Mouse (Mus musculus): ENCODE measurements around the gene Gm45717. TPM values are rescaled to one million over a fixed set of nuclear protein-coding genes. Genes with fewer than 3 reads are reported as not detected.
A peak's percentile ranks its signal among the peaks of the same experiment; 100 is the strongest.

The Gm45717 gene
- total and polyA plus RNA-seq, 2 experiments from 2014 or later, result 0.38 TPM; not detected in 1

- Histone ChIP-seq H3K4me3 (ENCODE audit: low read length) (no peak overlapping the region), H3K4me1 (ENCODE audit: insufficient read depth, low read length) (peaks cover 5% of the 10 kb centered on the region; the same call in 1 of the 2 replicates), H3K27ac (no peak overlapping the region), H3K9me3 (ENCODE audit: low read length) (no peaks in the 10 kb centered on the region), H3K4me2 (ENCODE audit: low read depth, low read length) (no peak overlapping the region), H3K36me3 (ENCODE audit: insufficient read depth, low read length) (no peaks in the 10 kb centered on the region), H3K27me3 (ENCODE audit: insufficient read depth, low read length) (no peaks in the 10 kb centered on the region), H3K9ac (replicated peaks; ENCODE audit: low read length) (no peak overlapping the region)
- TF ChIP-seq CTCF (IDR thresholded peaks at IDR 0.05; ENCODE audit: low read depth), result peak; percentile 25; the same call in 1 of the 2 replicates
- DNase-seq (ENCODE audit: low spot score), result no peak
- WGBS, result 82% methylated on average over 7 of the region's 7 CpGs
- ATAC-seq, result no peak
Observed at GRCm38 (mm10) chr7:140907697-140908096, 48.0 kb downstream of the Gm45717 start.

DNA sequence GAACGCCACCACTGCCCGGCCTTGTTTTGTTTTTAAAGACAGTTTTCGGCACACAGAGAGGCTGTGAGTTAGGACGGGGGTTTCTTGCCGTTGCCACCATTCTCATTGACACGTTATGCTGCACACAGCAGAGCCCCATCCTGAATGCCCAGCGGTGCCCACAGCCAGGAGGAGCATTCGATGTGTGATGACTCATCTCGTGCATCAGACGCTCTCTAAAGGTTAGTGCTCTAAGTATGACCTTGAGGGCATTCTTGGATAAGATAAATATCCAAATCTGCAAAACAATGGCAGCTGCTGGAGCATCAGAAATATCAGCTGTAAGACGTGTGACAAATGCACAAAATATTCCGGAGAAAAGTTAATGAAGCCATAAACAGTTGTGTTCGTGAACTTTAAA lies 48.6 kb downstream of the Gm45717 start:
- Histone ChIP-seq H3K9ac (replicated peaks; ENCODE audit: low read length) (no peak overlapping the region), H3K4me1 (ENCODE audit: insufficient read depth, low read length) (peaks cover 5% of the 10 kb centered on the region; the same call in 1 of the 2 replicates), H3K27me3 (ENCODE audit: insufficient read depth, low read length) (no peaks in the 10 kb centered on the region), H3K4me3 (ENCODE audit: low read length) (no peak overlapping the region), H3K9me3 (ENCODE audit: low read length) (no peaks in the 10 kb centered on the region), H3K36me3 (ENCODE audit: insufficient read depth, low read length) (no peaks in the 10 kb centered on the region), H3K4me2 (ENCODE audit: low read depth, low read length) (no peak overlapping the region), H3K27ac (no peak overlapping the region)
- TF ChIP-seq CTCF (IDR thresholded peaks at IDR 0.05; ENCODE audit: low read depth), result no peak
- ATAC-seq (no peak), DNase-seq (ENCODE audit: low spot score) (no peak)
- WGBS, result 86% methylated on average over 13 of the region's 13 CpGs

GRCm38 (mm10) chr7:140905642-140906081 lies 50.1 kb downstream of the Gm45717 start:
- Histone ChIP-seq H3K4me2 (ENCODE audit: low read depth, low read length) (no peak overlapping the region), H3K9ac (replicated peaks; ENCODE audit: low read length) (no peak overlapping the region), H3K4me3 (ENCODE audit: low read length) (no peak overlapping the region), H3K4me1 (ENCODE audit: insufficient read depth, low read length) (peaks cover 5% of the 10 kb centered on the region; the same call in 1 of the 2 replicates), H3K9me3 (ENCODE audit: low read length) (no peaks in the 10 kb centered on the region), H3K27ac (no peak overlapping the region), H3K36me3 (ENCODE audit: insufficient read depth, low read length) (no peaks in the 10 kb centered on the region), H3K27me3 (ENCODE audit: insufficient read depth, low read length) (no peaks in the 10 kb centered on the region)
- no peak for DNase-seq (ENCODE audit: low spot score)
- ATAC-seq, result no peak
- no peak for TF ChIP-seq CTCF (IDR thresholded peaks at IDR 0.05; ENCODE audit: low read depth)
- 92% methylated on average over 2 of the region's 2 CpGs for WGBS

DNA sequence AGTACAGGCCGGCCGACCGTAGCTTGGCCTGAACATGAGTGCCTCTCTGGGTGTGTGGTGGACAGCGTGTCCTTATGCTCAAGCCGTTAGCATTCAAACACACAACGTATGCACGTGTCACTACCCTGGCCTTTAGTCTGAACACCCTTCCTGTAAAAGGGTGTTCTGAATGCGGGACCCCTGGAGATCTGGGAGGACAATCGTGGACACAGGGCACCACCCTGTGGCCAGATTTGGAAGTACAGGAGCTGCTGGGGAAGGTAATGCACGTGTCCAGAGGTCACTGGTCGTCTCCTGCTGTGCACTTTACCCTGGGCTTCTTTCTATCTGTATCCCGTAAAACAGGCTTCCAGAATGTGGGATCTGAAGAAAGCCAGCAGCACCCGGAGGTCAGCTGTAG lies 52.5 kb downstream of the Gm45717 start:
- peak; percentile 96 for TF ChIP-seq CTCF (IDR thresholded peaks at IDR 0.05; ENCODE audit: low read depth)
- WGBS, result 21% methylated on average over 13 of the region's 13 CpGs
- Histone ChIP-seq H3K9ac (replicated peaks; ENCODE audit: low read length) (no peak overlapping the region), H3K4me2 (ENCODE audit: low read depth, low read length) (no peak overlapping the region), H3K27ac (no peak overlapping the region), H3K4me3 (ENCODE audit: low read length) (no peak overlapping the region), H3K4me1 (ENCODE audit: insufficient read depth, low read length) (no peaks in the 10 kb centered on the region), H3K27me3 (ENCODE audit: insufficient read depth, low read length) (no peaks in the 10 kb centered on the region), H3K36me3 (ENCODE audit: insufficient read depth, low read length) (peaks cover 7% of the 10 kb centered on the region), H3K9me3 (ENCODE audit: low read length) (no peaks in the 10 kb centered on the region)
- DNase-seq (ENCODE audit: low spot score), result peak; percentile 82
- peak; percentile 73 for ATAC-seq

GRCm38 (mm10) chr7:140902036-140902875 lies 53.5 kb downstream of the Gm45717 start:
- Histone ChIP-seq H3K9me3 (ENCODE audit: low read length) (no peaks in the 10 kb centered on the region), H3K27me3 (ENCODE audit: insufficient read depth, low read length) (no peaks in the 10 kb centered on the region), H3K27ac (no peak overlapping the region), H3K4me1 (ENCODE audit: insufficient read depth, low read length) (no peaks in the 10 kb centered on the region), H3K36me3 (ENCODE audit: insufficient read depth, low read length) (peaks cover 13% of the 10 kb centered on the region), H3K4me2 (ENCODE audit: low read depth, low read length) (no peak overlapping the region), H3K9ac (replicated peaks; ENCODE audit: low read length) (no peak overlapping the region), H3K4me3 (ENCODE audit: low read length) (no peak overlapping the region)
- TF ChIP-seq CTCF (IDR thresholded peaks at IDR 0.05; ENCODE audit: low read depth), result no peak
- 80% methylated on average over 15 of the region's 15 CpGs for WGBS
- DNase-seq (ENCODE audit: low spot score) (no peak), ATAC-seq (no peak)

DNA sequence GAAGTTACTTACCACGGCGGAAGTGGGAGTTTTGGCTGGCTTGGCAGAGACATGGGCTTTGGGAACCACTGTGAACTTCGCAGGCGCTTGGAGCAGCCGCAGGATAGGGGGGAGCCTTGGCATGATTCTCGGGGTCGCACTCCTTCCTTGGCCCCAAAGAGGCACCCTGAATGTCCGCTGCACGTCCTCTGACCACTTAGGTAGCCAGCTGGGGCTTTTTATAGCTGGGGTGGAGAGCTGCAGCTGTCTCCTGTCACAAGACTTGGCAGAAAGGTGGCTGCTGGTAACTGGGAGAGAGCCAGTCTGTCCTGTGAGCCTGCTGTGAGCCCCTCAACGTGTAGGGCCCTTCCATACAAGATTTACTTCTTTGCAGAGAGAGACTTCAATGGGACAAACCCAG lies 55.5 kb downstream of the Gm45717 start, which contains the start of gene Cox8b:
Gene Cox8b (minus strand): TSS at position 227 of the 400 bp plus-strand sequence.
- Histone ChIP-seq H3K4me3 (ENCODE audit: low read length) (no peak within 1 kb of the TSS), H3K4me2 (ENCODE audit: low read depth, low read length) (no peak within 1 kb of the TSS), H3K36me3 (ENCODE audit: insufficient read depth, low read length) (peaks cover 21% of the 10 kb centered on the region), H3K27ac (no peak within 1 kb of the TSS), H3K9me3 (ENCODE audit: low read length) (no peaks in the 10 kb centered on the region), H3K9ac (replicated peaks; ENCODE audit: low read length) (no peak within 1 kb of the TSS), H3K4me1 (ENCODE audit: insufficient read depth, low read length) (no peaks in the 10 kb centered on the region), H3K27me3 (ENCODE audit: insufficient read depth, low read length) (no peaks in the 10 kb centered on the region)
- no peak for DNase-seq (ENCODE audit: low spot score)
- no peak for TF ChIP-seq CTCF (IDR thresholded peaks at IDR 0.05; ENCODE audit: low read depth)
- no peak for ATAC-seq
- 68% methylated on average over 10 of the region's 10 CpGs for WGBS

Other genes with a start within 250 kb of the Gm45717 start
- not detected in 2 replicates for gene Cyp2e1, start 192.2 kb downstream of the Gm45717 start, total RNA-seq (2014; rRNA removed)
- gene Cyp2e1, start 192.2 kb downstream of the Gm45717 start, polyA plus RNA-seq (2015; fragmentation: Nextera tagmentation; extraction: Ambion mirVana), result not detected in 2 replicates
- gene Syce1, start 168.1 kb downstream of the Gm45717 start, total RNA-seq (2014; rRNA removed), result 0.29 TPM in 1 of 2 replicates, not detected in the other
- gene Syce1, start 168.1 kb downstream of the Gm45717 start, polyA plus RNA-seq (2015; fragmentation: Nextera tagmentation; extraction: Ambion mirVana), result 0.59 and 0.68 TPM in 2 replicates
- 20.2 and 23.7 TPM in 2 replicates for gene Zfp941, start 133.8 kb downstream of the Gm45717 start, total RNA-seq (2014; rRNA removed)
- gene Zfp941, start 133.8 kb downstream of the Gm45717 start, polyA plus RNA-seq (2015; fragmentation: Nextera tagmentation; extraction: Ambion mirVana), result 19.3 and 20.0 TPM in 2 replicates
- 0.37 TPM in 1 of 2 replicates, not detected in the other for gene Urah, start 120.9 kb downstream of the Gm45717 start, total RNA-seq (2014; rRNA removed)
- 0.43 and 0.80 TPM in 2 replicates for gene Urah, start 120.9 kb downstream of the Gm45717 start, polyA plus RNA-seq (2015; fragmentation: Nextera tagmentation; extraction: Ambion mirVana)
- not detected in 2 replicates for gene Scgb1c1, start 110.4 kb downstream of the Gm45717 start, total RNA-seq (2014; rRNA removed)
- 0.61 TPM in 1 of 2 replicates, not detected in the other for gene Scgb1c1, start 110.4 kb downstream of the Gm45717 start, polyA plus RNA-seq (2015; fragmentation: Nextera tagmentation; extraction: Ambion mirVana)
- 0.18 and 0.42 TPM in 2 replicates for gene Odf3, start 108.1 kb downstream of the Gm45717 start, total RNA-seq (2014; rRNA removed)
- 0.19 and 0.43 TPM in 2 replicates for gene Odf3, start 108.1 kb downstream of the Gm45717 start, polyA plus RNA-seq (2015; fragmentation: Nextera tagmentation; extraction: Ambion mirVana)
- 0.47 and 1.9 TPM in 2 replicates for gene Gm45785, start 99.6 kb downstream of the Gm45717 start, total RNA-seq (2014; rRNA removed)
- gene Gm45785, start 99.6 kb downstream of the Gm45717 start, polyA plus RNA-seq (2015; fragmentation: Nextera tagmentation; extraction: Ambion mirVana), result not detected in 2 replicates
- 91.8 and 117 TPM in 2 replicates for gene Ric8a, start 99.0 kb downstream of the Gm45717 start, total RNA-seq (2014; rRNA removed)
- gene Ric8a, start 99.0 kb downstream of the Gm45717 start, polyA plus RNA-seq (2015; fragmentation: Nextera tagmentation; extraction: Ambion mirVana), result 85.8 and 89.9 TPM in 2 replicates
- 17.8 and 18.9 TPM in 2 replicates for gene Bet1l, start 98.4 kb downstream of the Gm45717 start, total RNA-seq (2014; rRNA removed)
- gene Bet1l, start 98.4 kb downstream of the Gm45717 start, polyA plus RNA-seq (2015; fragmentation: Nextera tagmentation; extraction: Ambion mirVana), result 47.1 and 52.6 TPM in 2 replicates
- gene Psmd13, start 74.0 kb downstream of the Gm45717 start, total RNA-seq (2014; rRNA removed), result 104 and 113 TPM in 2 replicates
- gene Psmd13, start 74.0 kb downstream of the Gm45717 start, polyA plus RNA-seq (2015; fragmentation: Nextera tagmentation; extraction: Ambion mirVana), result 259 and 275 TPM in 2 replicates
- gene Sirt3, start 73.6 kb downstream of the Gm45717 start, total RNA-seq (2014; rRNA removed), result 56.3 and 71.6 TPM in 2 replicates
- 74.6 and 75.6 TPM in 2 replicates for gene Sirt3, start 73.6 kb downstream of the Gm45717 start, polyA plus RNA-seq (2015; fragmentation: Nextera tagmentation; extraction: Ambion mirVana)
- gene Cox8b, start 55.5 kb downstream of the Gm45717 start, total RNA-seq (2014; rRNA removed), result not detected in 2 replicates
- gene Cox8b, start 55.5 kb downstream of the Gm45717 start, polyA plus RNA-seq (2015; fragmentation: Nextera tagmentation; extraction: Ambion mirVana), result not detected in 2 replicates
- gene Nlrp6, start 35.0 kb downstream of the Gm45717 start, total RNA-seq (2014; rRNA removed), result 1.1 and 1.6 TPM in 2 replicates
- 0.61 and 0.78 TPM in 2 replicates for gene Nlrp6, start 35.0 kb downstream of the Gm45717 start, polyA plus RNA-seq (2015; fragmentation: Nextera tagmentation; extraction: Ambion mirVana)
- gene Pgghg, start 14.5 kb downstream of the Gm45717 start, total RNA-seq (2014; rRNA removed), result 16.3 and 16.6 TPM in 2 replicates
- 6.7 and 7.5 TPM in 2 replicates for gene Pgghg, start 14.5 kb downstream of the Gm45717 start, polyA plus RNA-seq (2015; fragmentation: Nextera tagmentation; extraction: Ambion mirVana)
- not detected in 2 replicates for gene Ifitm5, start 5.6 kb downstream of the Gm45717 start, total RNA-seq (2014; rRNA removed)
- 0.39 TPM in 1 of 2 replicates, not detected in the other for gene Ifitm5, start 5.6 kb downstream of the Gm45717 start, polyA plus RNA-seq (2015; fragmentation: Nextera tagmentation; extraction: Ambion mirVana)
- 79.3 and 82.4 TPM in 2 replicates for gene Ifitm2, start 50 bp upstream of the Gm45717 start, total RNA-seq (2014; rRNA removed)
- 269 and 281 TPM in 2 replicates for gene Ifitm2, start 50 bp upstream of the Gm45717 start, polyA plus RNA-seq (2015; fragmentation: Nextera tagmentation; extraction: Ambion mirVana)
- gene Ifitm1, start 11.3 kb upstream of the Gm45717 start, total RNA-seq (2014; rRNA removed), result 16.5 and 39.5 TPM in 2 replicates
- gene Ifitm1, start 11.3 kb upstream of the Gm45717 start, polyA plus RNA-seq (2015; fragmentation: Nextera tagmentation; extraction: Ambion mirVana), result 22.4 and 24.0 TPM in 2 replicates
- 29.3 and 41.7 TPM in 2 replicates for gene Ifitm3, start 54.8 kb upstream of the Gm45717 start, total RNA-seq (2014; rRNA removed)
- gene Ifitm3, start 54.8 kb upstream of the Gm45717 start, polyA plus RNA-seq (2015; fragmentation: Nextera tagmentation; extraction: Ambion mirVana), result 92.8 and 93.3 TPM in 2 replicates
- 0.37 and 0.50 TPM in 2 replicates for gene Ifitm6, start 62.0 kb upstream of the Gm45717 start, total RNA-seq (2014; rRNA removed)
- 0.67 and 0.69 TPM in 2 replicates for gene Ifitm6, start 62.0 kb upstream of the Gm45717 start, polyA plus RNA-seq (2015; fragmentation: Nextera tagmentation; extraction: Ambion mirVana)
- not detected in 2 replicates for gene Gm17387, start 73.2 kb upstream of the Gm45717 start, total RNA-seq (2014; rRNA removed)
- gene Gm17387, start 73.2 kb upstream of the Gm45717 start, polyA plus RNA-seq (2015; fragmentation: Nextera tagmentation; extraction: Ambion mirVana), result not detected in 2 replicates
- 115 and 124 TPM in 2 replicates for gene B4galnt4, start 105.2 kb upstream of the Gm45717 start, total RNA-seq (2014; rRNA removed)
- gene B4galnt4, start 105.2 kb upstream of the Gm45717 start, polyA plus RNA-seq (2015; fragmentation: Nextera tagmentation; extraction: Ambion mirVana), result 41.8 and 46.2 TPM in 2 replicates
- 0.58 TPM in 1 of 2 replicates, not detected in the other for gene Pkp3, start 122.3 kb upstream of the Gm45717 start, total RNA-seq (2014; rRNA removed)
- gene Pkp3, start 122.3 kb upstream of the Gm45717 start, polyA plus RNA-seq (2015; fragmentation: Nextera tagmentation; extraction: Ambion mirVana), result 0.29 TPM in 1 of 2 replicates, not detected in the other
- gene Sigirr, start 144.6 kb upstream of the Gm45717 start, total RNA-seq (2014; rRNA removed), result 1.2 and 19.5 TPM in 2 replicates
- gene Sigirr, start 144.6 kb upstream of the Gm45717 start, polyA plus RNA-seq (2015; fragmentation: Nextera tagmentation; extraction: Ambion mirVana), result 2.4 and 2.6 TPM in 2 replicates
- gene Ano9, start 161.9 kb upstream of the Gm45717 start, total RNA-seq (2014; rRNA removed), result 0.25 and 2.1 TPM in 2 replicates
- gene Ano9, start 161.9 kb upstream of the Gm45717 start, polyA plus RNA-seq (2015; fragmentation: Nextera tagmentation; extraction: Ambion mirVana), result 0.45 and 0.66 TPM in 2 replicates
- 13.6 and 25.6 TPM in 2 replicates for gene Ptdss2, start 166.4 kb upstream of the Gm45717 start, total RNA-seq (2014; rRNA removed)
- gene Ptdss2, start 166.4 kb upstream of the Gm45717 start, polyA plus RNA-seq (2015; fragmentation: Nextera tagmentation; extraction: Ambion mirVana), result 96.1 and 96.8 TPM in 2 replicates
- 65.2 and 74.3 TPM in 2 replicates for gene Rnh1, start 216.9 kb upstream of the Gm45717 start, total RNA-seq (2014; rRNA removed)
- 55.3 and 55.7 TPM in 2 replicates for gene Rnh1, start 216.9 kb upstream of the Gm45717 start, polyA plus RNA-seq (2015; fragmentation: Nextera tagmentation; extraction: Ambion mirVana)
- 115 and 120 TPM in 2 replicates for gene Hras, start 238.1 kb upstream of the Gm45717 start, total RNA-seq (2014; rRNA removed)
- 189 and 204 TPM in 2 replicates for gene Hras, start 238.1 kb upstream of the Gm45717 start, polyA plus RNA-seq (2015; fragmentation: Nextera tagmentation; extraction: Ambion mirVana)
- gene Lrrc56, start 238.2 kb upstream of the Gm45717 start, total RNA-seq (2014; rRNA removed), result 9.5 and 19.7 TPM in 2 replicates
- gene Lrrc56, start 238.2 kb upstream of the Gm45717 start, polyA plus RNA-seq (2015; fragmentation: Nextera tagmentation; extraction: Ambion mirVana), result 5.7 and 7.2 TPM in 2 replicates

All from hindbrain, postnatal 0 days (tissue).